Mouse (Mus musculus) embryonic facial prominence, embryonic 14.5 days (tissue): ENCODE measurements around the gene Slc39a11. TPM values are rescaled to one million over a fixed set of nuclear protein-coding genes. Genes with fewer than 3 reads are reported as not detected.
A peak's percentile ranks its signal among the peaks of the same experiment; 100 is the strongest.

ENCODE experiments used
- ATAC-seq: fragments of 200-750 bp; cut with Nextera tagmentation; 2 replicates; pipeline ENCODE4 v1.8.0; 2017; ENCODE audit warnings: low read depth, moderate number of reproducible peaks, moderate TSS enrichment
- DNase-seq: peaks from one replicate; pipeline ENCODE4 v3.0.0-alpha.2; 2015; ENCODE audit warnings: low spot score
- H3K27ac ChIP-seq: fragments of 300-500 bp; sonication (generic); replicated peaks from 2 replicates; pipeline ENCODE4 v1.5.1; 2014; ENCODE audit warnings: low read depth, mild to moderate bottlenecking, low read length, moderate library complexity
- H3K27me3 ChIP-seq: fragments of 300-500 bp; sonication (generic); replicated peaks from 2 replicates; pipeline ENCODE4 v1.6.1; 2014; ENCODE audit warnings: low read length; ENCODE audit not compliant: control insufficient read depth, insufficient read depth
- H3K36me3 ChIP-seq: fragments of 300-500 bp; sonication (generic); 2 replicates; pipeline ENCODE4 v1.6.1; 2014; ENCODE audit warnings: low read length, mixed read lengths; ENCODE audit not compliant: control insufficient read depth, insufficient read depth
- H3K4me1 ChIP-seq: fragments of 300-500 bp; sonication (generic); 2 replicates; pipeline ENCODE4 v1.6.1; 2014; ENCODE audit warnings: antibody characterized with exemption, low read length; ENCODE audit not compliant: control insufficient read depth, insufficient read depth
- H3K4me2 ChIP-seq: fragments of 300-500 bp; sonication (generic); 2 replicates; pipeline ENCODE4 v1.6.1; 2014; ENCODE audit warnings: low read depth, mild to moderate bottlenecking, low read length, moderate library complexity, mixed read lengths
- H3K4me3 ChIP-seq: fragments of 300-500 bp; sonication (generic); 2 replicates; pipeline ENCODE4 v1.5.1; 2014; ENCODE audit warnings: low read depth, mild to moderate bottlenecking, low read length
- H3K9ac ChIP-seq: fragments of 300-500 bp; sonication (generic); 2 replicates; pipeline ENCODE4 v1.6.1; 2014; ENCODE audit warnings: low read depth, mild to moderate bottlenecking, low read length, moderate library complexity, mixed read lengths
- H3K9me3 ChIP-seq: fragments of 300-500 bp; sonication (generic); 2 replicates; pipeline ENCODE4 v1.6.1; 2016; ENCODE audit warnings: low read length; ENCODE audit not compliant: control insufficient read depth
- WGBS: fragments of 180-500 bp; shearing (Covaris S2); extraction: QIAGEN DNeasy Blood & Tissue Kit; methylation state at CpG from one replicate; pipeline ENCODE4 v1.1.7; 2014; 5-methylcytosine and 5-hydroxymethylcytosine counted together
- polyA plus RNA-seq: library from polyadenylated mRNA; unstranded; fragments of >200 nt; fragmentation: Nextera tagmentation; extraction: Ambion mirVana; gene quantifications from 2 replicates; pipeline ENCODE4 v1.2.1, GENCODE M21; 2014

The Slc39a11 gene
- polyA plus RNA-seq, 1 experiment from 2014 or later, result 23.6 TPM

DNA sequence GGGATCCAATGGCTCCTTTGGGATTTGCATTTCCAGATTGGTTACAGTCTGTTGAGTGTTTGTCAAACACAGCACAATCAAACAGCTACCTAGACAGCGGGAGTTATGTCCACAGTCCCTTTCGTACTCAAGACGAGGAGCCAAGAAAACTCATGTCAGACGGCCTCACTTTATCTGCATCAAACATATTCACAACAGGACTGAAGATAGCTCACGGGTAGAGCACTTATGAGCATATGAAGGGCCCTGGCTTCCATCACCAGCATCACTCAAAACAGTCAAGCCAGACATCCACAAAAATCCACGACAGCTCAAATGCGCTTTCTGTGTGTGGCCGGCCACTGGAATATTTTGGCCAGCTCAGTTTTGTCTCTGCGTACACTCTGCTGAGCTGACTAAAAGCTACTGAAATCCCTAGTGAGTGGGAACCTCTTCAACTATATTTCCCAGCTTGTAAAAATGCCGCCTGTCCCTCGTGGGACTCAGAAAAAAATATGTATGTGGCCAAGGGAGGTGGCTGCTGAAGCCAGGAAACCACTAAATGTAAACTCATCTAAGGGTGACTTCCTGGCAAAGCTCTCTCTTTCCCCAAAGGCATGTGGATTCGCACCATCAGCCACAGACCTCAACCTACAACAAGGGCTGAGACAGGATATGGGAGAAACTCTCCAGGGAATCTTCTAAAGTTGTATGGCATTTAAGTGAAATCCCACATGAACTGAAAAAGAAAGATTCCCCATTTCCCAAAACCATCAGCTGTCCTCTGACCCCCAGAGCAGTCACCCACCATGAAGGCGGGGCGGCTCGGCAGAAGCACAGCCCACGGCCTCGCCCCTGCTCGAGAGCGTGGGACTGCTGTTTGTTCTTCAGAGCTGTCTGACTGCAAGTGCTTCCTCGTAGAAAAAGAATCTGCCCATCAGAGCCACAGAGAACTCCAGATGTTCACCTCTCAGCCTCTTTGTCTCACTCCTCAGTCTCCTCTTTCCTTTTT, 159.1 kb downstream of the Slc39a11 start:
- H3K4me2 ChIP-seq, result no peak overlapping the region
- DNase-seq (peak; percentile 38), ATAC-seq (0 out of 2 replicates have a peak, but pooled peaks have one; percentile 33)
- peaks cover 2% of the 10 kb centered on the region; the same call in 1 of the 2 replicates for H3K4me1 ChIP-seq
- no peaks in the 10 kb centered on the region for H3K9me3 ChIP-seq
- H3K27ac ChIP-seq, result no peak overlapping the region
- H3K4me3 ChIP-seq, result no peak overlapping the region
- no peaks in the 10 kb centered on the region for H3K27me3 ChIP-seq
- H3K9ac ChIP-seq, result no peak overlapping the region
- 75% methylated on average over 20 of the region's 20 CpGs for WGBS
- no peaks in the 10 kb centered on the region for H3K36me3 ChIP-seq

DNA sequence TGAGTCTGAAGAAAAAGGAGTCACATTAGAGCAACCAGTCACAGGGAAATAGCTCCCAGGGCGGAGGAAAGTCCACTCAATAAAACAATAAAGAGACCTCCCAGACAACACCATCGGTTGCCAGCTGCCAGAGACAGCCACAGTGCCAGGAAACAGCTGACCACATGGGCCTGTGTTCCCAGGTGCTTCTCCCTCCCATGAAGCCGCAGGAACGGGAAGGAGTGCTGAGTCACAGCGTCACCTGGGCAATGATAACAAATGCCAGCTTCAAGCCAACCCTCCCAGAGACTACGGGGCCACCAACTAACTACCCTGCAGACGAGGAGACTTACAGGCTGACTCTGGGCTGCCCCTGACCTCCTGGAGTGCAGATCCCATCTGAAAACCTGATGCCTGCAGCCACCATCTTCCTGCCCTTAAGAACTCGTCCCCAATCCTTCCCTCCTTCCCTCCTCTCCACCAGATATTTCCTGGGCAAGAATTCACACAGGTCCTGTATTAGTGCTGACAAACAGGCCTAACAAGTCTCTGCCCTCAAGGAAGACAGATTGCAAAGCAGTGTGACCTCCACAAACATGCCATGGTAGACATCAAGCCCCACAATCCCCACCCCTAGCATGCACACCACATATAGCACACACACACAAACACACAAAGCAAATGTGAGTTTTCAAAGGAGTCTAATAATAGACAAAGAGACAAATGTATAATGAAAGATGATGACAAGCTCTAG, 162.1 kb downstream of the Slc39a11 start:
- H3K4me3 ChIP-seq, result no peak overlapping the region
- no peak overlapping the region for H3K4me2 ChIP-seq
- WGBS, result 47% methylated on average over 8 of the region's 8 CpGs
- DNase-seq, result no peak
- peaks cover 2% of the 10 kb centered on the region; the same call in 1 of the 2 replicates for H3K4me1 ChIP-seq
- ATAC-seq, result no peak
- no peak overlapping the region for H3K27ac ChIP-seq
- H3K9ac ChIP-seq, result no peak overlapping the region
- no peaks in the 10 kb centered on the region for H3K36me3 ChIP-seq
- H3K27me3 ChIP-seq, result no peaks in the 10 kb centered on the region
- no peaks in the 10 kb centered on the region for H3K9me3 ChIP-seq

DNA sequence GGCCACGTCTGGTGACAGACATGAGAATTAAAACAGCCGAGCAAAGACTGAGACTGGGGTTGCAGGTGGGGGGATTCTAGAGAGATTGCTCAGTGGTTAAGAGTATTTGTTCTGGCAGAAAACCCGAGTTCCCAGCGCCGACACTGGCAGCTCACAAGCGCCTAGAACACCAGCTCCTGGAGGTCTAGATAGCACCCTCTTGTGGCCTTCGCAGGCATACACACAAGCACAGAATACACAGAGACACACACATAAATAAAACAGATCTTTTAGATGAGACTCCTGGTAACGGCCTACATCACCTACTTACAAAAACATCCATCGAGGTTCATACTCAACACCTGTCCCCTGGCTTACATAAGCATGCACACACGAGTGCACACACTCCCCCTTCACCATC, 165.8 kb downstream of the Slc39a11 start:
- DNase-seq (no peak), ATAC-seq (no peak)
- H3K27me3 ChIP-seq, result no peaks in the 10 kb centered on the region
- H3K4me2 ChIP-seq, result no peak overlapping the region
- H3K9me3 ChIP-seq, result no peaks in the 10 kb centered on the region
- 86% methylated on average over 10 of the region's 10 CpGs for WGBS
- no peak overlapping the region for H3K9ac ChIP-seq
- no peak overlapping the region for H3K27ac ChIP-seq
- H3K36me3 ChIP-seq, result no peaks in the 10 kb centered on the region
- H3K4me3 ChIP-seq, result no peak overlapping the region
- H3K4me1 ChIP-seq, result no peaks in the 10 kb centered on the region; the same call in 1 of the 2 replicates

DNA sequence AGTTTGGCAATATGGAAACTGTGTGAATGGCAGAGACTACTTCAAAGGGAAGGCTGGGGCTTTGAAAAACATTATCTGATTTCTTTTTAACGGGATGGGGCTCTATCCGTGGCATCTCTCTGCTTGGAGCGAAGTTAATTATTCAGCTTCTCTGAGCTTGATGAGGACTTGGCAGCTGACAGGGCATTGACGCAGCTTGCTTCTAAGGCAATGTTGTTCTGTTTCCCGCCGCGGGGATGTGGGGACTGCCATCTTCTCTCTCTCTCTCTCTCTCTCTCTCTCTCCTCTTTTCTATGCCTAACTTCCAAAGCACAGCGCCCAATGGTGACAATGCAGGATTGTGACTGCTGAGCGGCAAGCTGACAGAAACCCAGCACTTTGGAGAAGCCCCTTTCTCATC, 172.3 kb downstream of the Slc39a11 start:
- Histone ChIP-seq H3K27me3 (no peaks in the 10 kb centered on the region), H3K9me3 (no peaks in the 10 kb centered on the region), H3K4me3 (no peak overlapping the region), H3K36me3 (no peaks in the 10 kb centered on the region), H3K27ac (no peak overlapping the region), H3K4me2 (no peak overlapping the region), H3K4me1 (no peaks in the 10 kb centered on the region), H3K9ac (no peak overlapping the region)
- 77% methylated on average over 9 of the region's 9 CpGs for WGBS
- DNase-seq (no peak), ATAC-seq (no peak)

DNA sequence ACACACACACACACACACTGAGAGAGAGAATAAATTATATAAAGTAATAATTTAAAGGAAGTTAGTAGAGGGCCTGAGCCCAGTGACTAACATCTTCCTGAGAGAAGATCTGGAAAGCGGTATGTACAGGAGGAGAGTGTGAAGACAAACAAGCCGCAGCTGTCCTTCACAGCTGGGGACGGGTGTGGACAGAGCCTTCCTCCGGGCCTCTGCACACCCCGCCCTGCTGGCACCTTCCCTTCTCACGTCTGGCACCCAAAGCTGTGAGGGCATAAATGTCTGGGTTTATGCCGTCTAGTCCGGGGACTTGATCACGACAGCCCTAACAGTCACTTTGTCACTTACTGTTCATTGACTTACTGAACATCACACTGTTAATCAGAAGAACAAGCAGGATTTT, 173.2 kb downstream of the Slc39a11 start:
- 77% methylated on average over 9 of the region's 9 CpGs for WGBS
- Histone ChIP-seq H3K4me1 (no peaks in the 10 kb centered on the region), H3K27me3 (no peaks in the 10 kb centered on the region), H3K4me2 (no peak overlapping the region), H3K4me3 (no peak overlapping the region), H3K9me3 (no peaks in the 10 kb centered on the region), H3K9ac (no peak overlapping the region), H3K36me3 (no peaks in the 10 kb centered on the region), H3K27ac (no peak overlapping the region)
- no peak for ATAC-seq
- no peak for DNase-seq

DNA sequence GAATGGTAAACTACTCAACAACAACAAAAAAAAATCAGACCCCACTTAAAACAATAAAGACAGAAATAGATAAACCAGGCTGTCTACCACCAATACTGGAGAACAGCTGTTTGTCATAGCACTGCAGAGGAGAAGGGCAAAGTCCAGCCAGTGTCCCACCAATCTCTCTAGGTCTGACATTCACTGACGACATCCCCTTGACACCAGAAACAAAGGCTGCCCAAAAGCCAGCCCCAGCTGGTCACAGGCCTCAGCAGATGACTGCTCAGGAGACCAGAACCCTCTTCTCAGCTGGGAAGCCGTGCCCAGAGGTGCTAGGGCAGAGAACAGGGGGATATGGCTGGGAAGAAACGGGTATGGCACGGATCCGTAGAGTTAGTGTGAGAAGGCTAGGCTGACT, 174.4 kb downstream of the Slc39a11 start:
- no peaks in the 10 kb centered on the region for H3K9me3 ChIP-seq
- WGBS, result 84% methylated on average over 5 of the region's 5 CpGs
- ATAC-seq, result no peak
- H3K4me2 ChIP-seq, result no peak overlapping the region
- H3K27me3 ChIP-seq, result no peaks in the 10 kb centered on the region
- no peak for DNase-seq
- no peaks in the 10 kb centered on the region for H3K36me3 ChIP-seq
- no peak overlapping the region for H3K4me3 ChIP-seq
- H3K9ac ChIP-seq, result no peak overlapping the region
- no peak overlapping the region for H3K27ac ChIP-seq
- H3K4me1 ChIP-seq, result no peaks in the 10 kb centered on the region

DNA sequence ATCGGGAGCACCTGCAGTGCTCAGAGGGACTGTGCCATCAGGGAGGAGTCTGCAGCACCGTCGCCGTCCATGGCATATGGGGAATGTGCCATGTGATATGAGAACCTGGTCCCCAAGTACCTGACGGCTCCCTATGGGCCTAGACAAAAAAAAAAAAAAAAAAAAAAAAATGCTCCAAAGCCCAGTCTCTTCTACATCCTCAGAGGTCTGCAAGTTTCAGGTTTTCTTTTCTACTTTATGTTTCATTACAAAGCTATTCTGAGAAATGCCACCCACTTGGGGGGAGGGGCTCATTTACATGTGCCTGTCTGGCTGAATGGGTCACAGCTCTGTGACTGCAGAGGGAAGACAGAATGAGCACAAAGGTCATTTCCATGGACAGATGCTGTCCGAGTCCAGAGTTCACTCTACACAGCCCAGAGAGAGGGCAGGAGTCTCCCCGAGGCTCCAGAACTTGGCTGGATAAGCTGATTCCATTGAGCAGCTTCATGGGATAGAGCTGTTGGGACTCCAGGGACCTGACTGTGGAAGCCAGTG, 175.8 kb downstream of the Slc39a11 start:
- no peaks in the 10 kb centered on the region for H3K36me3 ChIP-seq
- H3K4me3 ChIP-seq, result no peak overlapping the region
- no peak overlapping the region for H3K9ac ChIP-seq
- no peaks in the 10 kb centered on the region for H3K4me1 ChIP-seq
- ATAC-seq (peak; percentile 66; the same call in 1 of the 2 replicates), DNase-seq (no peak)
- H3K9me3 ChIP-seq, result no peaks in the 10 kb centered on the region
- H3K27ac ChIP-seq, result no peak overlapping the region
- no peak overlapping the region for H3K4me2 ChIP-seq
- 68% methylated on average over 7 of the region's 7 CpGs for WGBS
- H3K27me3 ChIP-seq, result no peaks in the 10 kb centered on the region

DNA sequence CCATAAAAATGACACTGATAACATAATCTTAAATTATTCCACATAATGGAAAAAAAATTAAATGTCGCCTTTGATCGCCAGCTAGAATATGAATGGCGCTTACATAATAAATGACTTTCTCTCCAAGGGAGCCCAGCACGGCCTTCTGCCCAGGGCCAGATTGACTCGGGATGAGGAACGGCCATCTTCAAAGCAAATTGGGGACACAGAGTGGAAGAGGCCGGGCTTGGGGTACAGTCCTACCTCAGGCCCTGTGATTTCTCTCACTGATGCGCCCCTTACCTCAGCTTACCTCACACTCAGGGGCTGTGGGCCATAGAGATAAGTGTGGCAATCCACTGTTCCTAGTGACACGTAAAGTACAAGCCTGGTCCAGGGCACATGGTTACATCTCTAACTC, 177.9 kb downstream of the Slc39a11 start:
- no peak overlapping the region for H3K4me2 ChIP-seq
- no peak for DNase-seq
- no peak for ATAC-seq
- 92% methylated on average over 9 of the region's 9 CpGs for WGBS
- no peaks in the 10 kb centered on the region for H3K4me1 ChIP-seq
- no peak overlapping the region for H3K4me3 ChIP-seq
- H3K27me3 ChIP-seq, result no peaks in the 10 kb centered on the region
- no peaks in the 10 kb centered on the region for H3K9me3 ChIP-seq
- no peak overlapping the region for H3K27ac ChIP-seq
- no peaks in the 10 kb centered on the region for H3K36me3 ChIP-seq
- no peak overlapping the region for H3K9ac ChIP-seq
